Mouse (Mus musculus) liver, adult (tissue): ENCODE data around the gene Arhgap15.

Experiments
- GATA4 ChIP-seq: IDR thresholded peaks from 2 replicates; pipeline ENCODE4 v1.6.1; 2014; ENCODE audit warnings: mild to moderate bottlenecking, low read length; ENCODE audit not compliant: insufficient replicate concordance

Arhgap15 gene

GRCm38 (mm10) chr2:43766200-43766599 lies 17.6 kb downstream of the Arhgap15 start:
- TF ChIP-seq GATA4, result no peak

- no peak for TF ChIP-seq GATA4
Measured at GRCm38 (mm10) chr2:43769850-43770570, 21.4 kb downstream of the Arhgap15 start.

GRCm38 (mm10) chr2:43772640-43773039 lies 24.0 kb downstream of the Arhgap15 start:
- TF ChIP-seq GATA4, result no peak

- no peak for TF ChIP-seq GATA4
Measured at GRCm38 (mm10) chr2:43782157-43782556, 33.5 kb downstream of the Arhgap15 start.

GRCm38 (mm10) chr2:43783759-43784735 lies 35.4 kb downstream of the Arhgap15 start:
- TF ChIP-seq GATA4, result no peak

- TF ChIP-seq GATA4, result no peak
Measured at GRCm38 (mm10) chr2:43786101-43786500, 37.5 kb downstream of the Arhgap15 start.

GRCm38 (mm10) chr2:43787141-43787540 lies 38.5 kb downstream of the Arhgap15 start:
- no peak for TF ChIP-seq GATA4

GRCm38 (mm10) chr2:43788484-43788883 lies 39.9 kb downstream of the Arhgap15 start:
- no peak for TF ChIP-seq GATA4

- TF ChIP-seq GATA4, result no peak
Measured at GRCm38 (mm10) chr2:43790049-43790693, 41.5 kb downstream of the Arhgap15 start.

- no peak for TF ChIP-seq GATA4
Measured at GRCm38 (mm10) chr2:43791575-43791974, 43.0 kb downstream of the Arhgap15 start.

GRCm38 (mm10) chr2:43793105-43793504 lies 44.5 kb downstream of the Arhgap15 start:
- no peak for TF ChIP-seq GATA4

GRCm38 (mm10) chr2:43794700-43795099 lies 46.1 kb downstream of the Arhgap15 start:
- no peak for TF ChIP-seq GATA4

- no peak for TF ChIP-seq GATA4
Measured at GRCm38 (mm10) chr2:43796448-43796847, 47.8 kb downstream of the Arhgap15 start.

- no peak for TF ChIP-seq GATA4
Measured at GRCm38 (mm10) chr2:43805960-43806744, 57.5 kb downstream of the Arhgap15 start.
